In the genomic region with DNA sequence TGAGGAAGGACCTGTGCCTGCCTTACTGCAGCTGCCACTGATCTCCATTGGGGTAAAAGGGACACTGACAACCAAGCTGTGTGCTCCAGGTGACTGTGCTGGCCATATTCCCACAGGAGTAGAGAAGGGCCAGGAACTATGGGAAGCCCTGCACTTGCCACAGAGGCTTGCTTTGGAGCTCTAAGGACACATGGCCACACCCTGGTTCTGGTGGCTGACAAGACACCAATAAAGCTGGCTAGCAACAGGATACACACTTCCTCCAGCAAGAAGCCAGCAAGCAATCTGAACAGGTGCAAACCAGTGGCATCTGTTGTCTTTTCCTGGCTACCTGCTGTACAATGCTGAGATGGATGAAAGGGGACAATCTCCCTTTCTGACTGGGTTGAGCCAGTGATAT, we compare ENCODE assay signal across 17 mouse cellular contexts. TPM values are rescaled to one million over a fixed set of nuclear protein-coding genes. Genes with fewer than 3 reads are reported as not detected.
DNase-seq lines count a peak whose midpoint lies in the region; ATAC-seq and TF ChIP-seq lines count a peak whose summit lies in the region.
"Had no signal": no experiment of that assay in that cellular context is flagged by ENCODE, and none has a peak within 500 bp of the region (broad histone marks: within the 10 kb centered on the region; RNA-seq: fewer than 3 reads in every experiment).

No protein-coding gene starts in this region.

- no peaks in the 10 kb centered on the region for H3K9me3 ChIP-seq in intestine, embryonic 16.5 days (ENCODE audit: control insufficient read depth, low read length)
- H3K9me3 ChIP-seq in intestine, postnatal 0 days (ENCODE audit: control insufficient read depth): no peaks in the 10 kb centered on the region
- H3K9me3 ChIP-seq in midbrain, postnatal 0 days (ENCODE audit: low read length): no peaks in the 10 kb centered on the region
- no peaks in the 10 kb centered on the region for H3K9me3 ChIP-seq in forebrain, embryonic 13.5 days (replicated peaks)
- H3K9me3 ChIP-seq: embryonic facial prominence, embryonic 12.5 days; heart, embryonic 12.5 days; hindbrain, embryonic 15.5 days had no signal

- DNase-seq in cerebellum, adult 18-20 months: peak; percentile 48
- peak; percentile 65 for DNase-seq in cerebellum, adult 9-11 months
- peak; percentile 24 for DNase-seq in large intestine, adult 2 months (ENCODE audit: low read depth, low spot score)
- DNase-seq in midbrain, postnatal 0 days (ENCODE audit: low spot score): no peak
- DNase-seq: adrenal gland, adult 8-10 months; adrenal gland, postnatal 36 days; gastrocnemius, postnatal 14 days; heart, postnatal 36 days; kidney, adult 11 months; kidney, adult 9 months had no signal

- H3K4me1 ChIP-seq in intestine, embryonic 16.5 days (ENCODE audit: control insufficient read depth, insufficient read depth, low read length): no peaks in the 10 kb centered on the region
- H3K4me1 ChIP-seq in intestine, postnatal 0 days (replicated peaks; ENCODE audit: control insufficient read depth, insufficient read depth, low read length): no peaks in the 10 kb centered on the region
- H3K4me1 ChIP-seq in midbrain, postnatal 0 days (ENCODE audit: insufficient read depth, low read length): no peaks in the 10 kb centered on the region
- H3K4me1 ChIP-seq in forebrain, embryonic 13.5 days: no peaks in the 10 kb centered on the region
- H3K4me1 ChIP-seq: embryonic facial prominence, embryonic 12.5 days; heart, embryonic 12.5 days; hindbrain, embryonic 15.5 days had no signal

- no peaks in the 10 kb centered on the region for H3K27me3 ChIP-seq in intestine, embryonic 16.5 days (replicated peaks; ENCODE audit: control insufficient read depth, insufficient read depth, low read length)
- H3K27me3 ChIP-seq in intestine, postnatal 0 days (replicated peaks; ENCODE audit: control insufficient read depth, insufficient read depth, low read length): no peaks in the 10 kb centered on the region
- H3K27me3 ChIP-seq in midbrain, postnatal 0 days (ENCODE audit: insufficient read depth, low read length): no peaks in the 10 kb centered on the region
- H3K27me3 ChIP-seq in forebrain, embryonic 13.5 days: no peaks in the 10 kb centered on the region
- H3K27me3 ChIP-seq: embryonic facial prominence, embryonic 12.5 days; heart, embryonic 12.5 days; hindbrain, embryonic 15.5 days had no signal

- peaks cover 16% of the 10 kb centered on the region for H3K36me3 ChIP-seq in intestine, embryonic 16.5 days (ENCODE audit: control insufficient read depth, insufficient read depth, low read length)
- peaks cover 70% of the 10 kb centered on the region for H3K36me3 ChIP-seq in intestine, postnatal 0 days (ENCODE audit: control insufficient read depth, insufficient read depth)
- peaks cover 55% of the 10 kb centered on the region for H3K36me3 ChIP-seq in midbrain, postnatal 0 days (ENCODE audit: insufficient read depth, low read length)
- H3K36me3 ChIP-seq in forebrain, embryonic 13.5 days (ENCODE audit: poor library complexity, severe bottlenecking): peaks cover 83% of the 10 kb centered on the region

- no peak overlapping the region for H3K4me3 ChIP-seq in intestine, embryonic 16.5 days (ENCODE audit: low read length)
- H3K4me3 ChIP-seq in intestine, postnatal 0 days (ENCODE audit: low read depth, low read length): no peak overlapping the region
- H3K4me3 ChIP-seq in midbrain, postnatal 0 days (ENCODE audit: low read depth, low read length): no peak overlapping the region
- H3K4me3 ChIP-seq in forebrain, embryonic 13.5 days: no peak overlapping the region
- H3K4me3 ChIP-seq: embryonic facial prominence, embryonic 12.5 days; heart, embryonic 12.5 days; hindbrain, embryonic 15.5 days had no signal

- no peak overlapping the region for H3K4me2 ChIP-seq in intestine, embryonic 16.5 days (ENCODE audit: low read depth, low read length)
- H3K4me2 ChIP-seq in intestine, postnatal 0 days (replicated peaks; ENCODE audit: low read depth): no peak overlapping the region
- H3K4me2 ChIP-seq in midbrain, postnatal 0 days (ENCODE audit: low read depth, low read length, poor library complexity, severe bottlenecking): no peak overlapping the region
- H3K4me2 ChIP-seq in forebrain, embryonic 13.5 days: no peak overlapping the region
- H3K4me2 ChIP-seq: embryonic facial prominence, embryonic 12.5 days; heart, embryonic 12.5 days; hindbrain, embryonic 15.5 days had no signal

- ATAC-seq in intestine, embryonic 16.5 days: 0 out of 2 replicates have a peak, but pooled peaks have one; percentile 31
- ATAC-seq in intestine, postnatal 0 days: no peak
- ATAC-seq in midbrain, postnatal 0 days (ENCODE audit: low FRiP score): no peak
- ATAC-seq in forebrain, embryonic 13.5 days: no peak
- ATAC-seq: forebrain, embryonic 16.5 days had no signal

- H3K27ac ChIP-seq in intestine, embryonic 16.5 days (ENCODE audit: low read length): no peak overlapping the region
- no peak overlapping the region; the same call in 1 of the 2 replicates for H3K27ac ChIP-seq in intestine, postnatal 0 days (ENCODE audit: low read depth, low read length)
- no peak overlapping the region for H3K27ac ChIP-seq in midbrain, postnatal 0 days (ENCODE audit: low read depth, low read length)
- H3K27ac ChIP-seq in forebrain, embryonic 13.5 days: no peak overlapping the region
- H3K27ac ChIP-seq: embryonic facial prominence, embryonic 12.5 days; hindbrain, embryonic 15.5 days had no signal

- no peak overlapping the region for H3K9ac ChIP-seq in intestine, embryonic 16.5 days (ENCODE audit: low read depth, low read length)
- H3K9ac ChIP-seq in intestine, postnatal 0 days (ENCODE audit: low read depth, low read length): no peak overlapping the region
- no peak overlapping the region for H3K9ac ChIP-seq in midbrain, postnatal 0 days (replicated peaks; ENCODE audit: low read length, poor library complexity, severe bottlenecking)
- H3K9ac ChIP-seq in forebrain, embryonic 13.5 days: no peak overlapping the region
- H3K9ac ChIP-seq: embryonic facial prominence, embryonic 12.5 days; heart, embryonic 12.5 days; hindbrain, embryonic 15.5 days had no signal

- no peak for TF ChIP-seq CTCF in intestine, postnatal 0 days (IDR thresholded peaks at IDR 0.05; ENCODE audit: low read depth)
- no peak for TF ChIP-seq CTCF in midbrain, postnatal 0 days (IDR thresholded peaks at IDR 0.05)

RNA-seq across cellular contexts. Expression of a gene that starts 23.6 kb away (rescaled TPM):
- polyA plus RNA-seq in intestine, embryonic 16.5 days (2015; fragmentation: Nextera tagmentation; extraction: Ambion mirVana): 5.0 and 5.3 TPM in 2 replicates
- 8.0 and 9.4 TPM in 2 replicates for polyA plus RNA-seq in intestine, postnatal 0 days (2015; fragmentation: Nextera tagmentation; extraction: Ambion mirVana)
- 0.79 and 1.2 TPM in 2 replicates for polyA plus RNA-seq in large intestine, adult 2 months (2012; rRNA removed)
- 22.5 and 25.3 TPM in 2 replicates for total RNA-seq in midbrain, postnatal 0 days (2014; rRNA removed)
- 30.8 and 35.5 TPM in 2 replicates for polyA plus RNA-seq in midbrain, postnatal 0 days (2015; fragmentation: Nextera tagmentation; extraction: Ambion mirVana)
- 4.1 and 4.4 TPM in 2 replicates for polyA plus RNA-seq in forebrain, embryonic 13.5 days (2015; fragmentation: Nextera tagmentation; extraction: Ambion mirVana)

RNA-seq across cellular contexts. Expression of a gene that starts 50.7 kb away (rescaled TPM):
- polyA plus RNA-seq in intestine, embryonic 16.5 days (2015; fragmentation: Nextera tagmentation; extraction: Ambion mirVana): 24.5 and 24.9 TPM in 2 replicates
- polyA plus RNA-seq in intestine, postnatal 0 days (2015; fragmentation: Nextera tagmentation; extraction: Ambion mirVana): 8.7 and 9.0 TPM in 2 replicates
- 33.0 and 47.3 TPM in 2 replicates for polyA plus RNA-seq in large intestine, adult 2 months (2012; rRNA removed)
- total RNA-seq in midbrain, postnatal 0 days (2014; rRNA removed): 49.9 and 58.5 TPM in 2 replicates
- polyA plus RNA-seq in midbrain, postnatal 0 days (2015; fragmentation: Nextera tagmentation; extraction: Ambion mirVana): 23.4 and 24.7 TPM in 2 replicates
- 32.7 and 34.3 TPM in 2 replicates for polyA plus RNA-seq in forebrain, embryonic 13.5 days (2015; fragmentation: Nextera tagmentation; extraction: Ambion mirVana)
